Mouse (Mus musculus) ES-Bruce4 (cell line): ENCODE data around the gene Cysrt1. TPM values are rescaled to one million over a fixed set of nuclear protein-coding genes. Genes with fewer than 3 reads are reported as not detected.

Experiments
- H3K27ac ChIP-seq: 2 replicates; pipeline ENCODE4 v1.5.1; 2012; ENCODE audit warnings: low read length, inconsistent platforms; ENCODE audit not compliant: insufficient read depth
- H3K27me3 ChIP-seq: 2 replicates; pipeline ENCODE4 v1.6.1; 2012; ENCODE audit warnings: mild to moderate bottlenecking, low read length, inconsistent platforms; ENCODE audit not compliant: control insufficient read depth, poor library complexity, insufficient read depth, severe bottlenecking
- H3K36me3 ChIP-seq: 2 replicates; pipeline ENCODE4 v1.6.1; 2012; ENCODE audit warnings: inconsistent platforms, mild to moderate bottlenecking, low read length, moderate library complexity; ENCODE audit not compliant: control insufficient read depth, poor library complexity, insufficient read depth, severe bottlenecking
- H3K4me1 ChIP-seq: one replicate; pipeline ENCODE4 v1.8.1; 2011; ENCODE audit warnings: low read length; ENCODE audit not compliant: control insufficient read depth, insufficient read depth
- H3K4me3 ChIP-seq: 2 replicates; pipeline ENCODE4 v1.5.1; 2011; ENCODE audit warnings: low read depth, mild to moderate bottlenecking, low read length
- H3K9ac ChIP-seq: 2 replicates; pipeline ENCODE4 v1.6.1; 2012; ENCODE audit warnings: low read depth, mild to moderate bottlenecking, inconsistent platforms; ENCODE audit not compliant: poor library complexity, severe bottlenecking
- H3K9me3 ChIP-seq: replicated peaks from 2 replicates; pipeline ENCODE4 v1.6.1; 2012; ENCODE audit warnings: mild to moderate bottlenecking, low read length, inconsistent platforms; ENCODE audit not compliant: control insufficient read depth, poor library complexity, insufficient read depth, severe bottlenecking
- CTCF ChIP-seq: IDR thresholded peaks from one replicate; pipeline ENCODE4 v1.8.1; 2011; ENCODE audit warnings: low read depth, low read length
- EP300 ChIP-seq: IDR thresholded peaks from 2 replicates; pipeline ENCODE4 v1.6.1; 2011; ENCODE audit warnings: low read depth, low read length; ENCODE audit not compliant: insufficient read depth
- POLR2A ChIP-seq: IDR thresholded peaks from one replicate; pipeline ENCODE4 v1.8.1; 2011; ENCODE audit warnings: low read length; ENCODE audit not compliant: insufficient read depth
- polyA plus RNA-seq: library from polyadenylated mRNA; stranded (reverse); fragments of >200 nt; gene quantifications from 2 replicates; pipeline ENCODE4 v1.2.4, GENCODE M21; 2011; ENCODE audit warnings: low read depth; ENCODE audit not compliant: missing spikeins, insufficient read depth, insufficient read length

The Cysrt1 gene
- polyA plus RNA-seq, 1 experiment, result not detected

DNA sequence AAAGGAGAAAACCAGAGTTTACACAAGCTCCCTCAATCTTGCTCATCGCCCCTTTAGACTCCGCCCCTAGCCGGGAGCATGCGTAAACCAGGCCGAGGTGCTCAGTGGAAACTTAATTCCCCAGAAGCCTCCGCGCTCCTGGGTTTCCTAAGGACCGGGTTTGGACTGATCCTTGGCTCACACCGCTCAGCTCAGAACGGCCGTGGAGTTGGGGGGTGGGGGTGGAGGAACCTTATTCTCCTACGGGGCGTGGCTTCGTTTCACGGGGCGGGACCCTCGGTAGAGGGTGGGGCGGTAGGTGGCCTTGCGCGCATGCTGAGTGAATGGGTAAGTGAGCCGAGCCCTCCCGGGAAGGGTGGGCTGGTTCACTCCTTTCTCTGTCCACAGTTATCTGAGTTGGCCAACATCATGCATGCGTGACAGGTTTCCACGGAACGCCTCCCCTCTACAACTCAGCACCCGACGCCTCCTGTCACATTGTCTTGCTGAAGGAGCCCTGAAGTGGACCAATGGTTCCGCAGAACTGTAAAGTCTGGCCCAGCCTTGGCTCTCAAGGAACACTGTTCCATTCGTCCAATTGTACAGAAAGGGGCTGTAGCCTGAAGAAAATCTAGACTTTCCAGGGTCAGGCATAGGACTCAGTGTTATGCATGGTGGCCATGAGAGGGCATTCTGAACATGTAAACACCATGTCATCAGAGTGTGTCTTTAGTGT, 1.4 kb downstream of the Cysrt1 start:
- TF ChIP-seq POLR2A (peak; percentile 38), CTCF (no peak), EP300 (0 out of 2 replicates have a peak, but pooled peaks have one; percentile 45)
- H3K27ac ChIP-seq, result peak overlapping the region; percentile 73
- no peak overlapping the region for H3K9ac ChIP-seq
- H3K27me3 ChIP-seq, result no peaks in the 10 kb centered on the region
- H3K4me1 ChIP-seq, result peaks cover 19% of the 10 kb centered on the region
- H3K9me3 ChIP-seq, result no peaks in the 10 kb centered on the region
- peak overlapping the region; percentile 71 for H3K4me3 ChIP-seq
- no peaks in the 10 kb centered on the region for H3K36me3 ChIP-seq

DNA sequence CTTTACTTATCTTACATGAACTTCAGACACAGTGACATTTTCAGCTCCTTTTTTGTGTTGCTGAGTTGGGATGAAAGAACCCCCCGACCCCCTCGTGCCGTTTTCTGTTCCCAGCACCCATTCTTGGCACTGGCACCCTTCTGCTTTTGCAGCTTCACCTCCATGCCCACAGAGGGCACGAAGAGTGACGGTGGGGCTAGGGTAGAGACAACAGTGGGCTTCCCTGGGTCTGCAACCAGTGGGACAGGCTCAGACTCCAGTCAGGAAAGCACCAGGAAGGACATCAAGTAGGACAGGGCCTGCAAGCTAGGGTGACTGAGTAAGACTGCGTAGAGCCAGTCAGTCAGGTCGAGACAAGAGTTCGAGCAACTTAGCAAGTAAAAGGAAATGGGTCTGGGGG, 1.9 kb downstream of the Cysrt1 start:
- Histone ChIP-seq H3K36me3 (no peaks in the 10 kb centered on the region), H3K27me3 (no peaks in the 10 kb centered on the region), H3K9ac (0 out of 2 replicates have a peak overlapping the region, but pooled peaks have one; percentile 15), H3K9me3 (no peaks in the 10 kb centered on the region), H3K4me3 (peak overlapping the region; percentile 71), H3K4me1 (peaks cover 20% of the 10 kb centered on the region), H3K27ac (peak overlapping the region; percentile 73)
- TF ChIP-seq POLR2A (no peak), EP300 (no peak), CTCF (no peak)

DNA sequence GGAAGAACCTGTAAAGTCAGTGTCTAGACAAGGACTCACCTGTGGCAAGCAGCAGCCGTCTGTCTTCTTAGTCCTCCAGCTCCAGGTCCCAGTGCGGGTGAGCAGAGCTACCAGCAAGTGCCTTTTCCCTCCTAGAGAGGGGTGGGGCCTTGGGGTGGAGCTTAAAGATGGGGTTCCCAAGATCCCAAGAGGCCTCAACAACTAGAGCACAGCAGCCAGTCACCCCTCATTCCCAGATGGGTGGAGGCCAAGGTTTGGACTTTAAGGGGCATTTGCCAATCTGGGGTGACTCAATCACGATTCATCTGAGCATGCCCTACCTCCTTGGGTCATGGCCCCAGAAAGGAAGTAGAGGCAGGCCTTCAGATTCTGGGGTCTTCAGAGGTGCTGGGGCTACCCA, 2.5 kb downstream of the Cysrt1 start:
- no peak overlapping the region for H3K4me3 ChIP-seq
- no peaks in the 10 kb centered on the region for H3K36me3 ChIP-seq
- H3K9me3 ChIP-seq, result no peaks in the 10 kb centered on the region
- no peak overlapping the region for H3K9ac ChIP-seq
- peaks cover 20% of the 10 kb centered on the region for H3K4me1 ChIP-seq
- TF ChIP-seq POLR2A, result no peak
- TF ChIP-seq CTCF, result no peak
- no peak overlapping the region for H3K27ac ChIP-seq
- H3K27me3 ChIP-seq, result no peaks in the 10 kb centered on the region

DNA sequence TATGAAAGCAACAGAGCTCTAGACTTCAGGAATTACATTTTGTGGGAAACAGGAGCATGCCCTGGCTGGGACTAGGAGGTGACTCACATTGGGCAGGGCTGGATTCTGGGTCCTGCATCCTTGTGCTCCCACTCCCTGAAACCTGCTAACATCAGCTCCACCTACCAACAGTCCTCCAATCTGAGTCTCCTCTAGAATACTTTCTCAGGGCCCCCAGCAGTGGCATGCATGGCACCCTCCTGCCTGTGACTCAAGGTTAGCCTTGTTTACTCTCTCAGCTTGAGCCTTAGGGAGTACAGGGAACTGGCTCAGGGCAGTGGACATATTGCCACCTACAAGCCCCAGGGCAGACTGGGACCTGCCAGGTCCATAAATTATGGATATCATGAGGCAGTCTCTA, 4.1 kb downstream of the Cysrt1 start:
- Histone ChIP-seq H3K36me3 (no peaks in the 10 kb centered on the region), H3K27me3 (no peaks in the 10 kb centered on the region), H3K4me1 (peaks cover 20% of the 10 kb centered on the region), H3K9me3 (no peaks in the 10 kb centered on the region), H3K9ac (no peak overlapping the region), H3K4me3 (no peak overlapping the region), H3K27ac (no peak overlapping the region)
- no peak for TF ChIP-seq POLR2A
- no peak for TF ChIP-seq CTCF
- TF ChIP-seq EP300, result no peak

DNA sequence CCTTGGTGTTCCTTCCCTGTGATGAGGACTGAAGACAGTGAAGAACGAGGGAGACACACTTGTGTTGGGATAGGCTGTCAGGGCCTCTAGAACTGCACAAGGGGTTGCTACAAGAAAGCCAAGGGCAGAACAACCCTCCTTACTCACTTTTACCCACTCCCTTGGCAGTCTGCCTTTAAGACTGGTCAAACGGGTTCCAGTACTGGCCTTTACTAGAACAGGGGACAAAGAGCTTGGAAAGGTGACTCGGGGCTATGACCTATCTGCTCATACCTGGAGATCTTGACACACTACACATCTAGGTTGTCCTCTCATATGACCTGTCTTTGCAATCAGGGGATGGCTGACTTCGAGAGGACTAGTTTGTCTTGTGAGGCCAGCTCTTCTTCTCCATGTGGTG, 4.7 kb downstream of the Cysrt1 start:
- no peak overlapping the region for H3K9ac ChIP-seq
- H3K4me3 ChIP-seq, result no peak overlapping the region
- no peaks in the 10 kb centered on the region for H3K9me3 ChIP-seq
- TF ChIP-seq EP300 (no peak), POLR2A (no peak), CTCF (no peak)
- H3K27ac ChIP-seq, result no peak overlapping the region
- H3K27me3 ChIP-seq, result no peaks in the 10 kb centered on the region
- H3K36me3 ChIP-seq, result no peaks in the 10 kb centered on the region
- H3K4me1 ChIP-seq, result peaks cover 20% of the 10 kb centered on the region

DNA sequence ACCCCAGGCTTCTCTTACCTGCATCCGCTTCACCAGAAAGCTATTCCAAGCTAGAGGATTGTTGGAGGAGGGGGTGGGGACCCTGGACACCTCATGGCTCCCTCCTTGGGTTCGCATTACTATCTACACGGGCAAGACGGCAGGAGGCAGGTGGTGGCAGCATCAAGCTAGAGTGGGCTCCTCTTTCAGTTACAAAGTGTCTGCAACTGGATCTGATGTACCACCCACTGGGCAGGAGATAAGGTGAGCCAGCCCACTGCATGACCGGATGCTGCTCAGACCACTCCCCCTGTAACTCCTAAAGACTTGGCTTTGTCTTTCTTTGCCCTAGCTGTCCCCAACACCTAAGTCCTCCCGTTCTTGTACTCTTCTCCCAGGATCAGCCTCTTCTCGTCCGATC, 5.6 kb downstream of the Cysrt1 start, which contains the start of gene Rnf224:
Gene Rnf224 (minus strand): TSS at position 174 of the 400 bp plus-strand sequence.
- no peaks in the 10 kb centered on the region for H3K27me3 ChIP-seq
- no peak within 1 kb of the TSS for H3K9ac ChIP-seq
- TF ChIP-seq EP300, result peak; percentile 59; the same call in 1 of the 2 replicates
- TF ChIP-seq CTCF, result no peak
- no peak for TF ChIP-seq POLR2A

More for the DNA sequence above, 5.6 kb downstream of the Cysrt1 start, which contains the start of gene Rnf224:
- Histone ChIP-seq H3K36me3 (no peaks in the 10 kb centered on the region), H3K4me1 (peaks cover 20% of the 10 kb centered on the region), H3K27ac (no peak within 1 kb of the TSS), H3K9me3 (no peaks in the 10 kb centered on the region), H3K4me3 (no peak within 1 kb of the TSS)
